Mouse (Mus musculus) bone marrow, adult 2 months (tissue): ENCODE data around the gene Ulk4.

Experiments used
- CTCF ChIP-seq: fragments of 200-500 bp; IDR thresholded peaks from 2 replicates; pipeline ENCODE4 v1.5.1; 2011; ENCODE audit warnings: low read length, control low read depth; ENCODE audit not compliant: control insufficient read depth, insufficient read depth
- POLR2A ChIP-seq: fragments of 200-500 bp; IDR thresholded peaks from 2 replicates; pipeline ENCODE4 v1.6.1; 2011; ENCODE audit warnings: low read depth, mild to moderate bottlenecking, control low read depth, low read length, borderline replicate concordance; ENCODE audit not compliant: control insufficient read depth

DNA sequence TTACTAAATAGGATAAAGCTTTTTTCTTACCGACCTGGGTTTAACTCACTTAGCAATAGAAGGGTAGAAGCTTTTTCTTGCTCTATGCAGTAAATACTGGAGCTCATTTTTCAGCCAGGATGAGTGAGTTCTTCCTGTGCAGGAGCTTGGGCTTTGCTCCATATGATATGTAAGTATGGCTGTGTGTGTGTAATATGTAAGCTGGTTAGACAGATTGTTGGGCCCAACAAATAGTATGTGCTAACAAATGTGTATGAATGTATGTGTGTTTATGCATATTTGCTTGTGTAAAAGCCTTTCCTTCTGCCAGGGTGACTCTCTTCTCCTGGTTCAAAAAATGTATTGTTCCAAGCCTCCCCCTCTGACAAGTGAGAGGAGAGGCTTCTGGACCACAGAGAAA is 164.9 kb downstream of the Ulk4 start:
- no peak for TF ChIP-seq POLR2A
- TF ChIP-seq CTCF, result no peak
